Mouse (Mus musculus) layer of hippocampus, postnatal 25 days (tissue): ENCODE measurements around the gene Ccdc152. TPM values are rescaled to one million over a fixed set of nuclear protein-coding genes. Genes with fewer than 3 reads are reported as not detected.
"Not testable (repeated sequence)": the region's sequence is repeated elsewhere in the genome, so short reads cannot be mapped to it uniquely, and the experiment has no call there.

ENCODE experiments used
- DNase-seq, 2 experiments: peaks; one replicate each; pipeline ENCODE4 v3.0.0; 2022; ENCODE audit warnings: mixed read lengths in 2 of 2, low spot score in 1 of 2; ENCODE audit errors: extremely low spot score in 1 of 2
- total RNA-seq, 2 experiments: library from RNA; stranded (reverse); gene quantifications; 2 replicates each; pipeline ENCODE4 v1.2.3; 2021

The Ccdc152 gene
- total RNA-seq, 2 experiments from 2014 or later, result not detected

GRCm38 (mm10) chr15:3281216-3281615 lies 22.1 kb downstream of the Ccdc152 start:
- no peak for DNase-seq

- no peak for DNase-seq
Measured at GRCm38 (mm10) chr15:3279242-3279641, 24.1 kb downstream of the Ccdc152 start.

- no peak for DNase-seq
Measured at GRCm38 (mm10) chr15:3277391-3277790, 25.9 kb downstream of the Ccdc152 start.

- DNase-seq, result no peak
Measured at GRCm38 (mm10) chr15:3273191-3273590, 30.1 kb downstream of the Ccdc152 start.

- DNase-seq, result no peak
Measured at GRCm38 (mm10) chr15:3271216-3271615, 32.1 kb downstream of the Ccdc152 start.

- DNase-seq, result peak in 1 of 2 experiments; percentile 42
Measured at GRCm38 (mm10) chr15:3270646-3271077, 32.7 kb downstream of the Ccdc152 start.

GRCm38 (mm10) chr15:3269996-3270645 lies 33.2 kb downstream of the Ccdc152 start:
- no peak for DNase-seq

GRCm38 (mm10) chr15:3269496-3269895 lies 33.8 kb downstream of the Ccdc152 start:
- no peak for DNase-seq

GRCm38 (mm10) chr15:3268247-3268646 lies 35.1 kb downstream of the Ccdc152 start, which contains the start of gene Selenop:
Selenop (plus strand) TSS chr15:3268547.
- DNase-seq, result no peak

GRCm38 (mm10) chr15:3264828-3265227 lies 38.5 kb downstream of the Ccdc152 start:
- DNase-seq, result no peak

GRCm38 (mm10) chr15:3264293-3264692 lies 39.0 kb downstream of the Ccdc152 start:
- DNase-seq, result no peak

- no peak for DNase-seq
Measured at GRCm38 (mm10) chr15:3262883-3263282, 40.4 kb downstream of the Ccdc152 start.

GRCm38 (mm10) chr15:3260309-3260708 lies 43.0 kb downstream of the Ccdc152 start:
- no peak for DNase-seq

GRCm38 (mm10) chr15:3259025-3259424 lies 44.3 kb downstream of the Ccdc152 start:
- no peak for DNase-seq

- no peak for DNase-seq
Measured at GRCm38 (mm10) chr15:3251718-3252067, 51.6 kb downstream of the Ccdc152 start.

- DNase-seq, result no peak
Measured at GRCm38 (mm10) chr15:3251031-3251717, 52.2 kb downstream of the Ccdc152 start.

- DNase-seq, result no peak
Measured at GRCm38 (mm10) chr15:3250620-3251019, 52.7 kb downstream of the Ccdc152 start.

- DNase-seq, result not testable (repeated sequence)
Measured at GRCm38 (mm10) chr15:3245036-3245435, 58.3 kb downstream of the Ccdc152 start.

GRCm38 (mm10) chr15:3237963-3238362 lies 65.4 kb downstream of the Ccdc152 start:
- no peak for DNase-seq

- DNase-seq, result no peak
Measured at GRCm38 (mm10) chr15:3236338-3236737, 67.0 kb downstream of the Ccdc152 start.

- DNase-seq, result no peak
Measured at GRCm38 (mm10) chr15:3233837-3234551, 69.3 kb downstream of the Ccdc152 start.
